Mouse (Mus musculus) bone marrow macrophage, adult 2 months (primary cell): ENCODE measurements at regions not wholly inside any gene's neighbourhood (a gene's known extent, or its start where the extent isn't known, plus 50 kb on each side); places are given as distances from the start of the nearest gene placed in this dataset.

Experiments used
- H3K27ac ChIP-seq: 2 replicates; pipeline ENCODE4 v1.5.1; 2012; ENCODE audit warnings: low read depth, low read length; ENCODE audit not compliant: insufficient read depth
- H3K4me1 ChIP-seq: 2 replicates; pipeline ENCODE4 v1.6.1; 2012; ENCODE audit warnings: low read length; ENCODE audit not compliant: control insufficient read depth, insufficient read depth
- H3K4me3 ChIP-seq: 2 replicates; pipeline ENCODE4 v1.5.1; 2012; ENCODE audit warnings: mild to moderate bottlenecking, low read length, moderate library complexity; ENCODE audit not compliant: insufficient read depth
- CTCF ChIP-seq: IDR thresholded peaks from 2 replicates; pipeline ENCODE4 v1.5.1; 2012; ENCODE audit warnings: low read depth, mild to moderate bottlenecking, low read length, moderate library complexity
- POLR2A ChIP-seq: IDR thresholded peaks from 2 replicates; pipeline ENCODE4 v1.6.1; 2012; ENCODE audit warnings: mild to moderate bottlenecking, low read depth, low read length, borderline replicate concordance

DNA sequence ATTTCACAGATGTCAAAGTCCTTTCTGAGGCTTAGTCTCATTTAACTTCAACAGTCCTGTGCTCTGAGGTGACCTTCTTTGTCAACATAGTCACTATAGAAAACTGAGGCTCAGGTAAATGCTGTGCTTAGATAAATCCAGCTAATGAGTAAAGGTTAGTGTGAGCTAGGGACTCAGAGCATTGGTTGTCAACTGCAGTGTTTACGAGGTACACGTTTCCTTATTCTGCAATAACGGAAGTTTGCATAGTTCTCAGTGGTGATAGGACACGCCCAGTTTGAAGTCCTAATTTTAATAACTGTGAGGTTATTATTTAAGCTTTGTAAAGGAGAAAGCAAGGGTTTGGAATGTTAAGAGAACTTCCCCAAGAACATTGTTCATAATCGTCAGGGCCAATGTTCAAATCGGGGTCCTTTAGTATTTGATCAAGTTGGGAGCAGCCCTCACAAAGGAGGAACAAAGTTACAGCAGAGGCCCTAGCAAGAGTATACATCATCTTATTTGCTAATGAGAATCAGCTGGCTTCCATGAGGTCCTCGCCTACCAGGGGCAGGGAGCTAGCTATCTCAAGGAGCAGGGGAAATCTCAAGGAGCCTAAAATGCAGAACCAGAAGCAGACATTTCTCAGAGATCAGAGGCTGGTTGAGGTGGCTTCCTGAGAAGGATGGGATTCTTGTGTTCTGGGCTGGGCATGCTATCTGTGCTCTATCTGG is 268.6 kb downstream of the Tmem38b start:
- Histone ChIP-seq H3K4me1 (no peaks in the 10 kb centered on the region), H3K4me3 (no peak overlapping the region), H3K27ac (no peak overlapping the region)
- TF ChIP-seq POLR2A: no peak
- no peak for TF ChIP-seq CTCF

DNA sequence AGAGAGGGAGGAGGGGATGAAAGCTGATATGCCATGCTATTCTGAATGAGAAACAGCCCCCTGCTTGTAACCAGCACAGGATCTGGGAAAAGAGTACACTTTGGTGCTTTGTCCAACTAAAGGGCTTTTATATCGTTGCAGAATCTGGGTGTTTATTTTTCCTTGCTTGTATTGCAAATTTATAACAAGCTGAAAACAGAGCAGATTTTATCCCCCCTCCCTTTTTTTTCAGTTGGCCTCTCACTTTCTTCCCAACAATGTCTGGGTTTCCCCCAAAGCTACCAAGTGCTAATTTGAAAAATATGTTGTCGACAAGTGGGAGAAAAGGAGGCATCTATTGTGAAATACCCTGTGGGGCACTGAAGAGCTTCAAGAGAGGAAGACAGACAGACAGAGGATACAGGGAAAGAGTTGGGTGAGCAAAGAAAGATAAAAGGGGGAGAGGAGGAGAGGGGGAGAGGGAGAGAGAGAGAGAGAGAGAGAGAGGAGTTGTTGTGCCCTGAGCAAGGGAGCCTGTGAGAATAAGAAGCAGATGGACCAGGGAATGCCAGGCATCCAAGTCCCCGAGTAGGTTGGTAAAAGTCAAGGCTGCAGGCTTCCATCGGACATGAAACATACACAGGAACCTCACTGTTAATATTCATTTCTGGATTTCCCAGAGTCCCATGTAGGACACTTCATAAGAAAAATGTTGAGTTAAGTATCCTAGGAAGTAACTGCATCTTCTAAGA is 269.5 kb downstream of the Tmem38b start:
- H3K4me3 ChIP-seq: no peak overlapping the region
- no peak for TF ChIP-seq POLR2A
- no peak for TF ChIP-seq CTCF
- no peak overlapping the region for H3K27ac ChIP-seq
- H3K4me1 ChIP-seq: no peaks in the 10 kb centered on the region

DNA sequence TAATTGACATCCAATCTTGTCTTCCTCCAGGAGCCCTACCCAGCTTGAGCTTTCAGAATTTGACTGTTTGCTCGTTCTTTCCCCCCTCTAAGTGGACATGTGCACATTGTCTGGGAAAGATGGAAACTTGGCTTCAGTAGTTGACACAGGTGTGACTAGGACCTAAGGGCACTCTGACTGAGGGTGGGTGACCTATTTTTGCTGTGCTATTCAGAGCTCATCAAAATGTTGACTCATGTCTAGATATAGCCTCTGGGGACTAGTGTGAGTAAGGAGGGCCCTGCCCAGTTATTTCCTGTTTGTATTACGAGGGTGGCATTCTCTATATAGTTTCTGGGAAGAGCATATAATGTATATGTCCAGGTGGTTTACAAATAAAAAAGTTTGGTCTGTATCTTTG is 271.7 kb downstream of the Tmem38b start:
- no peak for TF ChIP-seq CTCF
- TF ChIP-seq POLR2A: no peak
- Histone ChIP-seq H3K4me1 (no peaks in the 10 kb centered on the region), H3K27ac (no peak overlapping the region), H3K4me3 (no peak overlapping the region)

DNA sequence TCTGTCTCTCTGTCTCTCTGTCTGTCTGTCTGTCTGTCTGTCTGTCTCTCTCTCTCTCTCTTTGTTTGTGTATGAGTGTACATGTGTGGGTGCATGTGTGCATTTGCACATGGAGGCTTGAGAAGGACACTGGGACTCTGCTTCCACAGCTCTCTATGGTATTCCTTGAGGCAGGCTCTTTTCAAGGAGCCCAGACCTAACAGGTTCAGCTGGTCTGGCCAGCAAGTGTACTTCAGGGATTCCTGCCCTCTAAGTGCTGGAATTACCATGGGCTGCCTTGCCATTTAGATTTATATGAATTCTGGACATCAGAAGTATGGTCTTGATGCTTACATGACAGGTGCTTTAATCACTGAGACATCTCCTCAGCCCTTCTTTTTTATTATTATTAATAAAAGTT is 274.4 kb downstream of the Tmem38b start:
- TF ChIP-seq POLR2A (no peak), CTCF (no peak)
- no peaks in the 10 kb centered on the region for H3K4me1 ChIP-seq
- no peak overlapping the region for H3K4me3 ChIP-seq
- H3K27ac ChIP-seq: no peak overlapping the region

DNA sequence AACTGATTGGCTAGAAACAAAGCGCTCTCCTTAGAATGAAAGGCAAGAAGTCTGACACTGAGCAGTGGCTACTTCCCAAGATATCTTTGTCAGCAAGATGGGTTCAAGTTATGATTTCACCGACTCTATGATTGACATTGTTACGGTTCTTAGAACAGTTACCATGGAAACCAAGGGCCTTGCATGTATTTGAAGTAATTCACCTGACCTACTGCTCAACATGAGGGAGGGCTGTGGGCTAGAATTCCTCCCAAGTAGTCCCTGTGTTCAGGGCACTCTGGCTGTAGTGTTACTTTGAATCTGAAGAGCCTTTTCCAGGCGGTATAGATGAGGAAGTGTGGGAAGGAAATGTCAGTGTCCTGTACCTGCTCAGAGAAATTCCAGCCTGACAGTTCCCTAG is 281.1 kb downstream of the Tmem38b start:
- H3K27ac ChIP-seq: no peak overlapping the region
- no peaks in the 10 kb centered on the region for H3K4me1 ChIP-seq
- TF ChIP-seq POLR2A (no peak), CTCF (no peak)
- no peak overlapping the region for H3K4me3 ChIP-seq

DNA sequence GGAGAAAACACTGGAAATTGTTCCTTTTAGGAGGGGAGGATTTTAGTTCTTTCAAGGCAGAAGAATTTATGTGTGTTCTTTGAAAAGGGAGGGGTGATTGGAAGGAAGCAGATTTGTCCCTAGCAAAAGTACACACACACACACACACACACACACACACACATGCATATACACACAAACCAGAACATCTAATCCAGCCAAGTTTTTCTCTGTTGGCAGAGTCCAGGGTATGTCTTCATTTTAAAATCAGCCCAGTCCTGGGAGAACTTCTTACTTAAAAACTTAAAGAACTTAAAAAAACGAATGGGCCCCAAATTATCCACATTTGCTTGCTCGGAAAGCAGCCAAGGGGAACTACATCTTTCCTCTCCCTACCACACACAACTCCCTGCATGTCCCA is 290.5 kb downstream of the Tmem38b start:
- TF ChIP-seq POLR2A: no peak
- no peak overlapping the region for H3K27ac ChIP-seq
- H3K4me1 ChIP-seq: no peaks in the 10 kb centered on the region
- H3K4me3 ChIP-seq: no peak overlapping the region

DNA sequence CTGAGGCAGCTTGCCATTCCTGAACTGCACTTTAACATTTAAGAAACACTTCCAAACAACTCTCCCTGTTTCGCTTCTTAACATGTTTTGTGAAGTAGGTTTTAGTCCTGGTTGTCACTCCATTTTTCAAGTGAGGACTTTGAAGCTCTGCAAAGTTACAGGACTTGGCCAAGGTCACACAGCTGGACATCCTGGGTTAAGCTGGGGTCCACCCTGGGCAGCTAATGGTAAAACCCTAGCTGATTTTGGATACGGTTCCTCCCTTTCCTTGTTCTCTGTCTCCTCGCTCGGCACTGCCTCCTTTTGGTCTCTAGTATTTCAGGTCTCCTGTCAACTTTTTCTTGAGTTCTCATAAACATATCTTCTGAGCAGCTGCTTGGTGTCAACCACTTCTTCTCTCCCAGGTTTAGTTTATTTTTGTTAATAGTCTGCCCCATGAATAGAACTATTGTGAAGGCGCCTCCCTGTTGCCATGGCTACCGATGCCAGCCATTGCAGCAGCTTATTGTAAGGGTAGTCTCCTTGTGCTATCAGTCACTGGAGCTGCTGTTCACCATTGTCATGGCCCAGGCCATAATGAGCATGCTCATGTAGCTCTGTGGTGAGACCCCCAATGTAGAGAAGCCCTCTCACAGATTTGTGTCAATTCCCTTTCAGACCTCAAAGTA is 292.5 kb downstream of the Tmem38b start:
- no peak for TF ChIP-seq POLR2A
- TF ChIP-seq CTCF: no peak
- H3K4me1 ChIP-seq: no peaks in the 10 kb centered on the region
- H3K27ac ChIP-seq: no peak overlapping the region
- no peak overlapping the region for H3K4me3 ChIP-seq

DNA sequence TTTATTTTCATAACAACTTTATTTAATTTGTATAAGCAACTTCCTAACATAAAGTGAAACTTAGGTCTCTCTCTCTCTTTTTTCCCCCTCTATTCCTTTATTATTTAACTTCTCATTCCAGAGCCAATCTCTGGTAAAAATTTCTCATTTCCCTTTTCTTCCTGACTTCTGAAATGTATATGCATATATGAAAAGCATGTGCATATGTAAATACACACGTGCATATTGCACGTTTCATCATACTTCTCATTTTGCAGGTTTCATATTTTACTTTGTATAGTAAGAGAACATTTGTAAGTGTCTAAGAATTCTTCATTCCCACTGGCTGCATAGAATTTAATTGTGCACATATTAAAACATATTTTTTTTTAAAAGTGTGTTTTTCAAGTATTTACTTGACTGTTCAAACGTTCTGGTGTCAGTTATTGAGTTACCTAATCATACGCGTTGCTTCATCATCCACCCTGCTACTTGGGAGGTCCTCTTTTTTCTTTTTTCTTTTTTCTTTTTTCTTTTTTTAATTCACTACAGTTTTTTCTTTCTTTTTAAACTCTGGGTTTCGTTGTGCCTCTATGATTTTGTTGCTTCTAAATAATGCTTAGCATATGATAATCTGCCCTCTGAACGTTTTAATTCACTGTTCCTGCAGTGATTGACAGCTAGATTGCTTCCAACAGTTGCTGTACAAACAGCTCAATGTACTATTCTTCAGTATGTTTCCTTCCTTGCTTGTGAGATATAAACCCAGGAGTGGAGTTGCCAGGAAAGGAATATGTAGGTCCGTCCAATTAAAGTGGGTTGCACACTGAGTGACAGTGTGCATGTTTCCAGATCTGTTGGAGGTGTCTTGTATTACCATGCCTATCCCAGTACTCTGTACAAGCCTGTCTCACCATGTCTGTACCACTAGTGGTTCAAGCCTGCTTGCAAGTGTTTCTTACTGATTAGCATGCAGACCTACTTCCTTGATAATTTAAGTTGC is 303.2 kb downstream of the Tmem38b start:
- TF ChIP-seq CTCF: no peak
- no peak for TF ChIP-seq POLR2A
- Histone ChIP-seq H3K4me3 (no peak overlapping the region), H3K27ac (no peak overlapping the region), H3K4me1 (no peaks in the 10 kb centered on the region)

DNA sequence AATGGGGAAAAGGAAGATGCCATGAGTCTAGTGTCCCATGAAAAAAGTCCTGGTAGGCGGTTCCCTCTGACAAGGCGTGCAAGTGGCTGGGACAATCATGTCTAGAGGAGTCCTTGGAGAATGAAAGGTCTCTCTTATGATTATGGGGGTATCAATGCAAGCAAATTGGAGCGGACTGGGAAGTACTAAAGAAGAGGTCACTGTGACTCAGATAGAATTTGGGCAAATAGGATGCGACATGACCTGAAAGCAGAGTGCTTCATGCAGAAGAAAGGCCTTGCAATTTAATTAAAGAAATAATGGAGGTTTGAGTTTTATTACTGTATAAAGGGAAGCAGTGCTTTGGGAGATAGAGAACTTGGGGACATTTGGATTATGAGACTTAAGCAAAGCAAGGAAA is 330.3 kb downstream of the Tmem38b start:
- H3K27ac ChIP-seq: no peak overlapping the region
- TF ChIP-seq CTCF: no peak
- no peak for TF ChIP-seq POLR2A
- no peak overlapping the region for H3K4me3 ChIP-seq
- no peaks in the 10 kb centered on the region for H3K4me1 ChIP-seq
